Mouse (Mus musculus): ENCODE results near the gene Hk1. TPM values are rescaled to one million over a fixed set of nuclear protein-coding genes. Genes with fewer than 3 reads are reported as not detected.

Gene Hk1
- total RNA-seq, 2 experiments from 2014 or later = 6.2 to 8.7 TPM

GRCm38 (mm10) chr10:62338626-62339025 is 41.1 kb downstream of the Hk1 start:
- TF ChIP-seq CTCF (IDR thresholded peaks at IDR 0.05) = no peak
- peak overlapping the region; percentile 85 for H3K4me3 ChIP-seq
- intact Hi-C loops (cut with DNase I) = no loop called here
- no peak for DNase-seq
- H3K27ac ChIP-seq = peak overlapping the region; percentile 86

GRCm38 (mm10) chr10:62338176-62338575 is 41.5 kb downstream of the Hk1 start:
- H3K27ac ChIP-seq = peak overlapping the region; percentile 86
- no peak for TF ChIP-seq CTCF (IDR thresholded peaks at IDR 0.05)
- intact Hi-C loops (cut with DNase I) = no loop called here
- peak overlapping the region; percentile 85; the same call in 1 of the 2 replicates for H3K4me3 ChIP-seq
- DNase-seq = no peak

DNA sequence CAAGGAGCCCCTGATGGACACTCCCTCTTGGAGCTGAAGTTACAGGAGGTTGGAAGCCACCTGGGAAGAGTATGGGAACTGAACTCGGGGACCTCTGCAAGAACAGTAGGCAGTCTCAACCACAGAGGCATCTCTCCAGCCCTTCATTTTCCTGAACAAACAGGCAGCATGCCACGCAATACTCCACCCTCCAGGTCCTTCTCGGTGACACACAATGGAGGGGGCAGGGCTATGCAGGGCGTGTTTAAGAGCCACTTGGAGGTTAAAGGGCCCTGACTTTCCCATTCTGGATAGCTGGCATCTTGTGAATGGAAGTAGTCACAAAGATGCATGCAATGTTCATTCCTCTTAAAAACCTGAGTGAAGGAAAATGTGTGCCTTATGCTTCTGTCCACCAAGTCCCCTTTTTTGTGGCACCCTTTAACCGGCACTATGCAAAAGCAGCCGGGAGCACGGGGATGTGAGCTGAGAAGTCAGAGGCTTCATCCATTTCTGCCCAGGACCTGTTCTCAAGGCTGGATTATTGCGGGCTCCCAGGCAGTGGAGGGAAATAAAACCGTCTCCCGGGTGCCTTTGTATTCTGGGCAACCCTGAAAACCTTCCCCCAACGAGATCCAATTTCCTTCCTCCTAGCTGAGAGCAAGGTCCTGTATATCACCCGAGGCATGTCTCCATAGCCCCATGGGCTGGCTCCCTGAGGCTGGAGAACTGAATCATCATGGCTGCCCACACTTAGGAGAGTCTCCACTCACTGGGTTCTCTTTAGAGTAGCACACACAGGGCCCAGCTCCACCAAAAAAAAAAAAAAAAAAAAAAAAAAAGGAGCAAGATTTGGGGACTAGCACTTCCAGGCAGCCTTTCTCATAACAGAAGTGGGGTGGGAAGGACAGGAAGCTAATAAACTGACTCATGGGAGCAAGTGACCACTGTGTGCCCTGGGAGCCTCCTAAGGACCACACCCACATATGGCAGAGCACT is 42.8 kb downstream of the Hk1 start:
- Histone ChIP-seq H3K27ac (peak overlapping the region; percentile 86), H3K4me3 (0 out of 2 replicates have a peak overlapping the region, but pooled peaks have one; percentile 11)
- intact Hi-C loops (cut with DNase I) = no loop called here
- TF ChIP-seq CTCF (IDR thresholded peaks at IDR 0.05) = no peak
- no peak for DNase-seq

- no peak for DNase-seq
- intact Hi-C loops (cut with DNase I) = no loop called here
- Histone ChIP-seq H3K27ac (no peak overlapping the region), H3K4me3 (no peak overlapping the region)
- TF ChIP-seq CTCF (IDR thresholded peaks at IDR 0.05) = no peak
Observed at GRCm38 (mm10) chr10:62335423-62335776, 44.3 kb downstream of the Hk1 start.

DNA sequence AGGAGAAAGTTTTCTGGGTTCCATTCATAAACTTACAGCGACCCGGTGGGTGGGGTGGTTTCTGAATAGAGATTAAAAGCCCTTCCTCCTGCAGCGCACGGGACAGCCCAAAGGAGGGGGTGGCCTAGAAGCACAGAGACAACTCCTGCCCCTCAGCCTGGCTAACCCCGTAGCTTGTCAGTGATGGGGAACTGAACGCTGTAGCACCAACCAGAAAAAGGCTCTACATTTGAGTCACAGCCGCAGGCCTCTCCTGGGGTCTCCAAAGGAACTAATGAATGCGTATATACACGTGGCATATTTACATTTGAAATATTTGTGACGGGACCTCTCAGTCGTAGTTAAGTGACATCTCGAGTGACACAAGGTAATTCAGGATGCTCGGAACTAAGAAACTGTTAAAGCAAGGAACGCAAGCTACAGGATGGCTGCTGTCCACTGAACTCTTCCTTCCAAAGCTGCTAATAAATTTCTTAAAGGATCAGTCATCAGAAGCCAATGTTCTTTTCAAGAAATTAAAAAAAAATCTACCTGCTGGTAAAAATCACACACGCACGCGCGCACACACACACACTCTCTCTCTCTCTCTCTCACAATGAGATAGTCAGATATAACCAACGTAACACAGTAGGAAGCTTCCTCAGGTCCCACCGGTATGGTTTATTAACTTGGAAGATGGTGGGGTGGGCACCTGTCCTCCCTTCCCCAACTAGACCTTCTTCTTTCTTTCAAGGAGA is 44.9 kb downstream of the Hk1 start:
- H3K4me3 ChIP-seq = no peak overlapping the region
- TF ChIP-seq CTCF (IDR thresholded peaks at IDR 0.05) = no peak
- no peak overlapping the region for H3K27ac ChIP-seq
- intact Hi-C loops (cut with DNase I) = no loop called here
- no peak for DNase-seq

DNA sequence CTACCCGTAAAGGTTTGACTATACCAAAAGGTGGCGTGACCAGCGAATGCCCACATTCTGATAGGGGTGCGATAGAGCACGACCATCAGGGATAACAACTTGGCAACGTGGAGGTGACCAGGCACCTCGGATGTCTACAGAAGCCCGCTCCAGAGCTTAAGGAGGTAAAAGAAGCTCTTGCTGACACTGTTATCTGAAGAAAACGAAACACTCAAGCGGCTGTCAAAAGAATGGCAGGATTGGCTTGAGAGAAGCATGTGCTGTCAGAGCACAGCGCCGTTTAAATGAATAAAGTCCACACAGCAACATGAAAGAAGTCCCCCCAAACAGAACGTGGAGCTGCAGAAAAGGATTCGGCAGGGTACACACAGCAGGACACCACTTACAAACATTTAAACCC is 46.4 kb downstream of the Hk1 start:
- H3K27ac ChIP-seq = no peak overlapping the region
- H3K4me3 ChIP-seq = no peak overlapping the region
- TF ChIP-seq CTCF (IDR thresholded peaks at IDR 0.05) = no peak
- DNase-seq = no peak
- intact Hi-C loops (cut with DNase I) = no loop called here

DNA sequence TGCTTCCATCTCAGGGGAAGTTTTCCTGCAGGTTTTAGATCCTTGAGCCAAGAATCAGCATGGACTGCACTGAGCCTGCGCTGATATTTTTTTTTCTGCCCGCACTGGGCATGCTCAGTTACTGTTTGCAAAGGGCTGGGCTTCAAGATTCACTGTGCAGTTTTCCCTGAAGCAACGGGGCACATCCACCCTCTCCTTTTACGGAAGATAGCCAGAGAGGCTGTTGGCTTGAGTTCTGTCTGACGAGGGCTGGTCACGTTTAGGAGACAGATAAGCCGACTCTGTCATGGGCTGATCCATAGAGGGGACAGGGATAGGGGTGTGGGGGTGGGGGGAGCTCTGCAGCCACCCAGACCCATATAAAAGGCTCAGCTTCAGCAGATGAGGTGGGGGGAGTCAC is 47.2 kb downstream of the Hk1 start:
- peak overlapping the region; percentile 54 for H3K4me3 ChIP-seq
- peak overlapping the region; percentile 63 for H3K27ac ChIP-seq
- DNase-seq = peak; percentile 55
- no peak for TF ChIP-seq CTCF (IDR thresholded peaks at IDR 0.05)
- intact Hi-C loops (cut with DNase I) = no loop called here

- TF ChIP-seq CTCF (IDR thresholded peaks at IDR 0.05) = no peak
- DNase-seq = no peak
- intact Hi-C loops (cut with DNase I) = no loop called here
- Histone ChIP-seq H3K27ac (no peak overlapping the region), H3K4me3 (no peak overlapping the region)
Observed at GRCm38 (mm10) chr10:62331771-62332170, 47.9 kb downstream of the Hk1 start.

DNA sequence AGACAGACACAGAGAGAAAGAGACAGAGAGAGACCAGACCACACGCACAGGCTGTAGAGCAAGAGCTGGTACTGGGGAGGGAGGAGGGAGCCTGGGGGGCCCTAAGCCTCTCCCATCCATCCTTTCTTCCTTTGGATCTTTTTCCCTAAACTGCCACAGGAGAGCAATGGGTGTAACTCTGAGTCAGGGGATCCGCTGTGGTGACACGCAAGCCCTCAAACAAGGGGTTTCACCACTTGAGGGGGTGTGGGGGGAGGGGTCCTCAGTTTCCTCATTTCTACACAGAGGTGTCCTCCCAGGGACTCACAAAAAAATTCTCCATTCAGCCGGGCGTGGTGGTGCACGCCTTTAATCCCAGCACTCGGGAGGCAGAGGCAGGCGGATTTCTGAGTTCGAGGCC is 48.4 kb downstream of the Hk1 start:
- Histone ChIP-seq H3K27ac (no peak overlapping the region), H3K4me3 (no peak overlapping the region)
- DNase-seq = no peak
- no peak for TF ChIP-seq CTCF (IDR thresholded peaks at IDR 0.05)
- intact Hi-C loops (cut with DNase I) = no loop called here

- Histone ChIP-seq H3K27ac (peak overlapping the region; percentile 46; the same call in 1 of the 2 replicates), H3K4me3 (no peak overlapping the region)
- DNase-seq = no peak
- TF ChIP-seq CTCF (IDR thresholded peaks at IDR 0.05) = no peak
- intact Hi-C loops (cut with DNase I) = no loop called here
Observed at GRCm38 (mm10) chr10:62329846-62330245, 49.9 kb downstream of the Hk1 start.

- DNase-seq = no peak
- Histone ChIP-seq H3K27ac (no peak overlapping the region), H3K4me3 (no peak overlapping the region)
- intact Hi-C loops (cut with DNase I) = no loop called here
- TF ChIP-seq CTCF (IDR thresholded peaks at IDR 0.05) = peak; percentile 22; the same call in 1 of the 2 replicates
Observed at GRCm38 (mm10) chr10:62328886-62329412, 50.8 kb downstream of the Hk1 start.

- Histone ChIP-seq H3K4me3 (no peak overlapping the region), H3K27ac (no peak overlapping the region)
- no peak for TF ChIP-seq CTCF (IDR thresholded peaks at IDR 0.05)
- DNase-seq = no peak
- intact Hi-C loops (cut with DNase I) = no loop called here
Observed at GRCm38 (mm10) chr10:62327572-62328317, 52.0 kb downstream of the Hk1 start.
